Mouse (Mus musculus): Measurements from ENCODE around the gene Ogfr.

Gene Ogfr

GRCm38 (mm10) chr2:180589123-180589831, at the start of gene Ogfr:
Gene Ogfr, plus strand, starts transcription at chr2:180589245.
- DNase-seq = peak; percentile 82

- DNase-seq = no peak
These were observed 45.4 kb upstream of the Ogfr start for GRCm38 (mm10) chr2:180543675-180544074.

- DNase-seq = no peak
These were observed 44.0 kb upstream of the Ogfr start for GRCm38 (mm10) chr2:180545046-180545445.

- no peak for DNase-seq
These were observed 41.5 kb upstream of the Ogfr start for GRCm38 (mm10) chr2:180547384-180548106.

GRCm38 (mm10) chr2:180552340-180552739, 36.7 kb upstream of the Ogfr start:
- DNase-seq = no peak

- DNase-seq = no peak
These were observed 33.8 kb upstream of the Ogfr start for GRCm38 (mm10) chr2:180555219-180555618.

GRCm38 (mm10) chr2:180556470-180556869, 32.6 kb upstream of the Ogfr start:
- DNase-seq = no peak

- DNase-seq = no peak
These were observed 28.8 kb upstream of the Ogfr start for GRCm38 (mm10) chr2:180560245-180560644.

- no peak for DNase-seq
These were observed 26.9 kb upstream of the Ogfr start for GRCm38 (mm10) chr2:180562146-180562545.

GRCm38 (mm10) chr2:180563296-180563695, 25.7 kb upstream of the Ogfr start:
- no peak for DNase-seq

- DNase-seq = no peak
These were observed 25.2 kb upstream of the Ogfr start for GRCm38 (mm10) chr2:180563841-180564240.

- peak; percentile 61 for DNase-seq
These were observed 22.7 kb upstream of the Ogfr start for GRCm38 (mm10) chr2:180566240-180566913.

- DNase-seq = peak; percentile 70
These were observed 19.9 kb upstream of the Ogfr start for GRCm38 (mm10) chr2:180569028-180569643.

GRCm38 (mm10) chr2:180576482-180576881, 12.6 kb upstream of the Ogfr start:
- DNase-seq = peak; percentile 34

- peak; percentile 74 for DNase-seq
These were observed 10.4 kb upstream of the Ogfr start for GRCm38 (mm10) chr2:180578686-180579085.

- no peak for DNase-seq
These were observed 8.0 kb upstream of the Ogfr start, which contains the start of gene Mrgbp for GRCm38 (mm10) chr2:180581002-180581401. Gene Mrgbp, plus strand, starts transcription at chr2:180581304.

- peak; percentile 98 for DNase-seq
These were observed 6.4 kb upstream of the Ogfr start for GRCm38 (mm10) chr2:180582481-180583153.

- peak; percentile 23 for DNase-seq
These were observed 5.9 kb upstream of the Ogfr start for GRCm38 (mm10) chr2:180583154-180583507.

- DNase-seq = no peak
These were observed 316 bp upstream of the Ogfr start for GRCm38 (mm10) chr2:180588736-180589122.

GRCm38 (mm10) chr2:180597490-180597889, 8.4 kb downstream of the Ogfr start, which contains the start of gene Col9a3:
Gene Col9a3, plus strand, starts transcription at chr2:180597790.
- no peak for DNase-seq

GRCm38 (mm10) chr2:180598157-180598705, 9.2 kb downstream of the Ogfr start:
- no peak for DNase-seq

GRCm38 (mm10) chr2:180600569-180601021, 11.6 kb downstream of the Ogfr start:
- DNase-seq = no peak
